Mouse (Mus musculus) kidney, embryonic 14.5 days (tissue): Measurements from ENCODE around the gene Lrp1. TPM values are rescaled to one million over a fixed set of nuclear protein-coding genes. Genes with fewer than 3 reads are reported as not detected.
A peak's percentile ranks its signal among the peaks of the same experiment; 100 is the strongest.

Source experiments
- ATAC-seq: fragments of 200-750 bp; cut with Nextera tagmentation; 2 replicates; pipeline ENCODE4 v1.8.0; 2017; ENCODE audit warnings: moderate number of reproducible peaks, mild to moderate bottlenecking, moderate TSS enrichment, moderate library complexity; ENCODE audit not compliant: low FRiP score, low TSS enrichment
- H3K27ac ChIP-seq: fragments of 300-500 bp; sonication (generic); 2 replicates; pipeline ENCODE4 v1.5.1; 2014; ENCODE audit warnings: low read depth, mild to moderate bottlenecking, low read length, moderate library complexity, mixed read lengths
- H3K27me3 ChIP-seq: fragments of 300-500 bp; sonication (generic); 2 replicates; pipeline ENCODE4 v1.6.1; 2014; ENCODE audit warnings: mild to moderate bottlenecking, low read length; ENCODE audit not compliant: control insufficient read depth, insufficient read depth
- H3K36me3 ChIP-seq: fragments of 300-500 bp; sonication (generic); 2 replicates; pipeline ENCODE4 v1.6.1; 2014; ENCODE audit warnings: low read length, mixed read lengths; ENCODE audit not compliant: control insufficient read depth, insufficient read depth
- H3K4me1 ChIP-seq: fragments of 300-500 bp; sonication (generic); 2 replicates; pipeline ENCODE4 v1.6.1; 2014; ENCODE audit warnings: low read length, mixed read lengths; ENCODE audit not compliant: control insufficient read depth, insufficient read depth
- H3K4me2 ChIP-seq: fragments of 300-500 bp; sonication (generic); replicated peaks from 2 replicates; pipeline ENCODE4 v1.6.1; 2014; ENCODE audit warnings: low read depth, mild to moderate bottlenecking, low read length
- H3K4me3 ChIP-seq: fragments of 300-500 bp; sonication (generic); 2 replicates; pipeline ENCODE4 v1.5.1; 2014; ENCODE audit warnings: mild to moderate bottlenecking, low read length
- H3K9ac ChIP-seq: fragments of 300-500 bp; sonication (generic); 2 replicates; pipeline ENCODE4 v1.6.1; 2014; ENCODE audit warnings: low read depth, mild to moderate bottlenecking, low read length, moderate library complexity
- H3K9me3 ChIP-seq: fragments of 300-500 bp; sonication (generic); 2 replicates; pipeline ENCODE4 v1.6.1; 2016; ENCODE audit warnings: low read length; ENCODE audit not compliant: control insufficient read depth
- WGBS: fragments of 180-500 bp; shearing (Covaris S2); extraction: QIAGEN DNeasy Blood & Tissue Kit; methylation state at CpG from one replicate; pipeline ENCODE4 v1.1.7; 2014; 5-methylcytosine and 5-hydroxymethylcytosine counted together
- polyA plus RNA-seq: library from polyadenylated mRNA; unstranded; fragments of >200 nt; fragmentation: Nextera tagmentation; extraction: Ambion mirVana; gene quantifications from 2 replicates; pipeline ENCODE4 v1.2.1, GENCODE M21; 2014

Gene Lrp1
- polyA plus RNA-seq, 1 experiment from 2014 or later = 54.9 TPM

- H3K36me3 ChIP-seq = peaks cover 37% of the 10 kb centered on the region
- no peak overlapping the region; the same call in 1 of the 2 replicates for H3K9ac ChIP-seq
- no peaks in the 10 kb centered on the region for H3K9me3 ChIP-seq
- H3K27me3 ChIP-seq = no peaks in the 10 kb centered on the region
- H3K4me1 ChIP-seq = peaks cover 36% of the 10 kb centered on the region
- no peak for ATAC-seq
- no peak overlapping the region for H3K4me2 ChIP-seq
- H3K4me3 ChIP-seq = no peak overlapping the region
- WGBS = 85% methylated on average over 9 of the region's 9 CpGs
- H3K27ac ChIP-seq = peak overlapping the region; percentile 69
Measured at GRCm38 (mm10) chr10:127610066-127610415, 10.9 kb downstream of the Lrp1 start.

GRCm38 (mm10) chr10:127609415-127610065 is 11.4 kb downstream of the Lrp1 start:
- Histone ChIP-seq H3K4me3 (no peak overlapping the region), H3K27ac (peak overlapping the region; percentile 69), H3K27me3 (no peaks in the 10 kb centered on the region), H3K36me3 (peaks cover 39% of the 10 kb centered on the region), H3K4me1 (peaks cover 36% of the 10 kb centered on the region), H3K9ac (no peak overlapping the region), H3K9me3 (no peaks in the 10 kb centered on the region), H3K4me2 (no peak overlapping the region)
- peak; percentile 21; the same call in 1 of the 2 replicates for ATAC-seq
- 39% methylated on average over 9 of the region's 9 CpGs for WGBS

GRCm38 (mm10) chr10:127607059-127607458 is 13.9 kb downstream of the Lrp1 start:
- Histone ChIP-seq H3K9ac (no peak overlapping the region), H3K4me3 (no peak overlapping the region), H3K4me1 (peaks cover 45% of the 10 kb centered on the region), H3K9me3 (no peaks in the 10 kb centered on the region), H3K36me3 (peaks cover 40% of the 10 kb centered on the region), H3K4me2 (no peak overlapping the region), H3K27ac (no peak overlapping the region), H3K27me3 (no peaks in the 10 kb centered on the region)
- 90% methylated on average over 7 of the region's 7 CpGs for WGBS
- no peak for ATAC-seq

GRCm38 (mm10) chr10:127605756-127606155 is 15.2 kb downstream of the Lrp1 start:
- Histone ChIP-seq H3K4me1 (peaks cover 50% of the 10 kb centered on the region), H3K9ac (no peak overlapping the region), H3K27me3 (no peaks in the 10 kb centered on the region), H3K4me3 (no peak overlapping the region), H3K27ac (peak overlapping the region; percentile 20), H3K36me3 (peaks cover 34% of the 10 kb centered on the region), H3K4me2 (no peak overlapping the region), H3K9me3 (no peaks in the 10 kb centered on the region)
- WGBS = 83% methylated on average over 9 of the region's 9 CpGs
- ATAC-seq = no peak

- H3K4me2 ChIP-seq = no peak overlapping the region
- H3K36me3 ChIP-seq = peaks cover 30% of the 10 kb centered on the region; the same call in 1 of the 2 replicates
- H3K4me3 ChIP-seq = no peak overlapping the region
- WGBS = 45% methylated on average over 8 of the region's 8 CpGs
- ATAC-seq = peak; percentile 21
- peaks cover 54% of the 10 kb centered on the region for H3K4me1 ChIP-seq
- no peaks in the 10 kb centered on the region for H3K9me3 ChIP-seq
- H3K27me3 ChIP-seq = no peaks in the 10 kb centered on the region
- H3K9ac ChIP-seq = no peak overlapping the region
- peak overlapping the region; percentile 20 for H3K27ac ChIP-seq
Measured at GRCm38 (mm10) chr10:127605251-127605547, 15.7 kb downstream of the Lrp1 start.

- ATAC-seq = peak; percentile 47
- Histone ChIP-seq H3K4me1 (peaks cover 56% of the 10 kb centered on the region), H3K9me3 (no peaks in the 10 kb centered on the region), H3K4me3 (no peak overlapping the region), H3K9ac (no peak overlapping the region), H3K27me3 (no peaks in the 10 kb centered on the region), H3K27ac (peak overlapping the region; percentile 20; the same call in 1 of the 2 replicates), H3K4me2 (no peak overlapping the region), H3K36me3 (peaks cover 28% of the 10 kb centered on the region; the same call in 1 of the 2 replicates)
- 7% methylated on average over 15 of the region's 15 CpGs for WGBS
Measured at GRCm38 (mm10) chr10:127604465-127605250, 16.3 kb downstream of the Lrp1 start.

GRCm38 (mm10) chr10:127603437-127604371 is 17.2 kb downstream of the Lrp1 start:
- Histone ChIP-seq H3K9me3 (no peaks in the 10 kb centered on the region), H3K4me3 (no peak overlapping the region), H3K4me2 (no peak overlapping the region), H3K27ac (peak overlapping the region; percentile 1; the same call in 1 of the 2 replicates), H3K4me1 (peaks cover 52% of the 10 kb centered on the region), H3K9ac (no peak overlapping the region), H3K27me3 (no peaks in the 10 kb centered on the region), H3K36me3 (peaks cover 26% of the 10 kb centered on the region; the same call in 1 of the 2 replicates)
- ATAC-seq = no peak
- WGBS = 42% methylated on average over 13 of the region's 13 CpGs

GRCm38 (mm10) chr10:127602194-127602593 is 18.8 kb downstream of the Lrp1 start:
- Histone ChIP-seq H3K9me3 (no peaks in the 10 kb centered on the region), H3K4me3 (no peak overlapping the region), H3K4me2 (no peak overlapping the region), H3K27ac (no peak overlapping the region), H3K9ac (no peak overlapping the region), H3K36me3 (peaks cover 18% of the 10 kb centered on the region; the same call in 1 of the 2 replicates), H3K27me3 (no peaks in the 10 kb centered on the region), H3K4me1 (peaks cover 66% of the 10 kb centered on the region)
- no peak for ATAC-seq
- 88% methylated on average over 6 of the region's 6 CpGs for WGBS
